Mouse (Mus musculus): Measurements from ENCODE around the gene Crisp2.
"Not testable (repeated sequence)": the region's sequence is repeated elsewhere in the genome, so short reads cannot be mapped to it uniquely, and the experiment has no call there.

The Crisp2 gene

DNA sequence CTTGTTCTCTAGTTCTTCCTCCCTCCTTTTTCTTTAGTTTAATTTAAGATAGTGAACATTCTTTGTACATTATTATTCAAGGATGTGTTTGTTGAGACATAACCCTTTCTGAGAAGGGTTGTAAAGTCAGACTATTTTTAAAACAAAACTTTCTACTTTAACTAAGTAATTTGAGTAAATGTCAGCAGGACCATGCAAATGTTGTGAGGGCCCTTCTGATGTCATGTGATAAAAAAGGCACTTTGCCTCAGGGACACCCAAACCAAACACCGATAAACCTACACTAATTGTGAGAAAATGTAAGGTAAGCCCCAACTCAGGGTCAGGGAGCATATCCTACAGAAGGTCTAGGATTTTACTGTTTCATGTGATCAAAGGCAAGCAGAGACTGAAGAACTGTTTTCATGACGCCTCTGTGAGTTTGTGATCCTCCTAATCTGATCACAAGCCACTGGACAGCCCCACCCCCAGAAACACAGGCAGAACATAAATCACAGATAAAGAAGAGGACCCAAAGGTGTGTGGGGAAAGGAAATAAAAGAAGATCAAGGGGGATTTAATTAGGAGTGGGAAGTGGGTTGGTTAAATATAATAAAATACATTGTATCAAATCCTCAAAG is at the start of gene Crisp2:
Gene Crisp2, minus strand, starts transcription at position 51 of the 620 bp plus-strand sequence.
- DNase-seq (ENCODE audit: extremely low spot score, low spot score), result no peak

DNA sequence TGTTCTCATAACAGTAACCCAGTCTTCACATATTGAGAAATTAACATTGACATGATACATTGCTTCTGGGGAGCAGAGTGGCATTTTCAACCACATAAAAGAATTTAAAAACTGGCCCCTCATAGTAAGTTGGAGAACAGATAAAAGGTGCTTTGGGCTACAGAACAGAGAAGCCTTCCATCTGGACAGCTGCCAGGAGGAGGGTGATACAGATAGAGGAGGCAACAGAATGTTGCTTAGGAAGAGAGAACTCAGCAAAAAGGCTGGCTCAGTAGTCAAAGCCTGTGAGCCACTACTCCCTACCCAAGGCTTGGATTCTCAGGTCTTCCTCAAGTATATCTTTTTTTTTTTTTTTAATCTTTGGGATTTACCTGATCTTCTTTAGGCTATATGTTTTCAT is 48.3 kb upstream of the Crisp2 start:
- no peak for DNase-seq (ENCODE audit: extremely low spot score, low spot score)

DNA sequence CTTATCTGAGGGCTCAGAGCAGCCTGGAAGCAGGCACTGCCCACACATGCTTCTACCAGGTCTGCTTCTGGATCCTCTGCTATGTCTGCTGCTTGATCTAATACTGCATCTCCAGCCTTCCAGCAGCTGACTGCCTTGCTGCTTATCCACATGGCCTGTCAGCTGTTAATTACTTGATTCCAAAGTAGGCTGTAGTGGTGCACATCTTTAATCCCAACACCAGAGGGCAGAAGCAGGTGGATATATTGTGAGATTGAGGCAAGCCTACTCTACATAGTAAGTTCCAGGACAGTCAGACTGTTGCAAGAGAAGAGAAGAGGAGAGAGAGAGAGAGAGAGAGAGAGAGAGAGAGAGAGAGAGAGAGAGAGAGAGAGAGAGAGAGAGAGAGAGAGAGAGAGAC is 30.5 kb upstream of the Crisp2 start:
- no peak for DNase-seq (ENCODE audit: extremely low spot score, low spot score)

DNA sequence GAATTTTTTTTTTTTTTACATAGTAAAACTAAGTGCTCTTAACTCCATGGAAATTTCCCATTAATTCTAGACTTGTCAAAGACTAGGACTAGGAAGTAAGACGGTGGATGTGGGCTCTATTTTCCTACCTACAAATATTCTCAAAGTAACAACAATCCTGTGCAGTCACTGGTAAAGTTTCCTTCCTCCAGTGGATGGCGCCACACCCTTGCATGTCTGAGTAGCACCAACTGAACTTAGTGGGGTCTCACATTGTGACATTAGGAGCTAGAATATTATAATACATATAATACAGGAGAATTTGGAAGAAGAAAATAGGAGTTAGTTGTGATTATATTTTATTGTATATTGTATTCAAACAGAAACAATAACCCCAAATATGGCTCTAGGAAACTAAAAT is 25.1 kb upstream of the Crisp2 start:
- DNase-seq (ENCODE audit: extremely low spot score, low spot score), result no peak

DNA sequence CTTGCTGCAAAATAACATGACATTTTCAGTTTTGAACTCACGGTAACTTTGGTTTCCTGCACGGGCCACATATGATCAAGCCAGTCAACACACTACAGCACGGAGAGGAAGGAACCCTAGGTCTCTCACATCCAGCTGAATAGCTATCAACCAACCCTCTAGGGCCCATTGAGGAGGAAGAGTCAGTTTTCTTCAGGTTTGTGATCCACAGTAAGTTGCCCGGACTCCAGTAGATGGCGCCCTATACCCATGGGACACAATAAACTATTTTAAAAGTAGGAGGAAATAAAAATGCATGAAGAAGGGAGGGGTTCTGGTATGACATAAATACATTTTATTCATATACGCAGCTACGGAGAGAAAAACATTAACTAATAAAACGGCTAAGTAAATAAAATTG is 17.7 kb upstream of the Crisp2 start:
- no peak for DNase-seq (ENCODE audit: extremely low spot score, low spot score)

DNA sequence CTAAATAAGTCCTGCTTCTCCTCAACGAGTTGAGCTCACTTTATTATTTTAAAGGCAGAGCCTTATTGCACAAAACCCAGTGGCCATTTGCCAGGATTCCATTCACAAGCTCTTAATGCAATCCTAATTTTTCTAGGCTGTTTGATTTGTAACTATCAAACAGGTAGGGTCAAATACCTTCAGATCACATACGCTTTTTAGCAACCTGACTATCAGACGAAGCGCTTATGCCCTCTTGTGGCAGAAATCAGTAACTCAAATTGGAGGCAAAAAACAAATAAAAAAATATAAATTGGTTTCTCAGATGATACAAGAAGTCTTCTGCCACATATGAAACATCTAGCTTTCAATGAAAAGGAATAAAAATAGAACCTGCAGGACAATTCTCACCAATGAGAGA is 17.0 kb upstream of the Crisp2 start:
- DNase-seq (ENCODE audit: extremely low spot score, low spot score), result no peak

DNA sequence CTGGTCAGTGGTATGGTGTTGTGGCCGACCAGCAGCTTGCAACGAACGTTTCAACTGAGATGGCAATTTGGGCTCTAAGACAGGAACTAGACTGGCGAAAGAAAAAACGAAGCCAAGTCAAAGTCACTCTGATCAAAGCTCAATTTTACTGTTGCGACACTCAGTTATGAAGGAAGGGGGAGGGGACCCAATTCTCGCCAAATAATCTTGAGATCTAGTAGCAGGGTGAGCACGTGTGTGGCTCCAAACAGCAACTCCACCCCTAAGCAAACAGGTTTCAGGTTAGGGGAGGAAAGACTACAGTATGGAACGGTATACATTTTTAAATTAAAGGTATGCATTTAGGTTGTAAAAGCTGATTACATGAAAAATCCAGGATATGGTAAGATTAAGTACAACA is 14.7 kb upstream of the Crisp2 start:
- no peak for DNase-seq (ENCODE audit: extremely low spot score, low spot score)

DNA sequence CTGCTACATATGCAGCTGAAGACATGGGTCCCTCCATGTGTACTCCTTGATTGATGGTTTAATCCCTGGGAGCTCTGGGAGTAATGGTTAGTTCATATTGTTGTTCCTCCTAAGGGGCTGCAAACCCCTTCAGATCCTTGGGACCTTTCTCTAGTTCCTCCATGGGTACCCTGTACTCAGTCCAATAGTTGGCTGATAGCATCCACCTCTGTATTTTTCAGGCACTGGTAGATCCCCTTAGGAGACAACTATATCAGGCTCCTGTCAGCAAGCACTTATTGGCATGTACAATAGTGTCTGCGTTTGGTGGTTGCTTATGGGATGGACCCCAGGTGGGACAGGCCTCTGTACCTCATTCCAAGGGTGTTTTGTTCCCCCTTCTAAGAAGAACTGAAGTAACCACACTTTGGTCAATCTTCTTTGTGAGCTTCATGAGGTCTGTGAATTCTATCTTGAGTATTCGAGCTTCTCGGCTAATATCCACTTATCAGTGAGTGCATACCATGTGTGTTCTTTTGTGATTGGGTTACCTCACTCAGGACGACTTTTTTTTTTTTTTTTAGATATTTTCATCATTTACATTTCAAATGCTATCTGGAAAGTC is 10.6 kb upstream of the Crisp2 start:
- DNase-seq (ENCODE audit: extremely low spot score, low spot score), result no peak

DNA sequence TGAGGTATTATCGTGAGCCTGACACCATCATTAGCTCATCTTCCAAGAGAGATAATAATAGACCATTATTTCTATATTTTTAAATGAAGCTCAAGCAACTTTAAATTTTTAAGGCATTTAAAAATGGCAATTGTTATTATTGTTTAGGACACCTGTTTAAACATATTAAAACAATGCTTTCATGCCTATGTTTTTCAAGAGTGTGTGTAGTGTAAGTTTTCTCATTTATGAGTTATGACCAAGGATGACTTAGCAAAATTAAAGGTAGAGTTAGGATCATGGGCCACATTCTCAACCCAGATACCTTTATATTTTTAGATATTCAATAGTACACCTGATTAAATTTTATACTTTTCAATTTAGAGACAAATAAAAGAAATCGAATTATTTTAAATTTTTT is 5.5 kb upstream of the Crisp2 start:
- no peak for DNase-seq (ENCODE audit: extremely low spot score, low spot score)

DNA sequence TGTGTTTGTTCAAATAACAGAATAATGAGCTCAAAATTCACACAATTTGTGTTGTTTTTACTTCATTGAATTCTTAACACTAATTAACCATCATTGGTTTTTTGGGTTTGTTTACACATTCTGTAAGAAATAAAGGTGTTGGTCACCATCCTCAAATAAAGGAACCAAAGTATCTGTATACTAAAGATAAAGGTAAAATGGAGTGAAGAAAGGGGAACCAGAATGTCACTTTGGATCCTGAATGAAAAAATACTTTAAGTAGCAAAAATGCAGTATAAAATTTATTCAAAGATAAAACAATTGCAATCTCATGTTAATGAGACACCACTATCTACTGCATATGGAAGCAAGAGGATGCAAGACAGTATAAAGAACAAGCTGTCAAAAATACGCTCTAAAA is 4.8 kb upstream of the Crisp2 start:
- DNase-seq (ENCODE audit: extremely low spot score, low spot score), result no peak

DNA sequence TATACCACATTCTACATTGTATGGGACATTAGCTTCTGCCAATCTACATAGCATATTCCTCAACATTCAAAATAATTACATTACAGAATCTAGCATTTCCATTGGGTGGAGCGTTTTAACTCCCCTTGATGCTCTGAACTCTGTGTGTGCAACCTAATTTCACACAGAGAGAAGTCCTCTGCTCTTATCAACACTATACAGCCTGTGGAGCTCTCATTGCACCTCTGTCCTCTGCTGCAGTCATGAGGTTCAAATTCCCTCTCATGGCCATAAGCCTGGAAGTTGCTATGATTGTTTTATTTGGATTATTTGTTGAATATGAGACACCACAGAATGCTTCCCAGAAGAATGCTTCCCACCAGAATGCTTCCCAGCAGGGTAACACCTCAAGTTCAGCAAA is 4.1 kb upstream of the Crisp2 start, which contains the start of gene Rhag:
Gene Rhag, plus strand, starts transcription at position 193 of the 400 bp plus-strand sequence.
- DNase-seq (ENCODE audit: extremely low spot score, low spot score), result no peak

DNA sequence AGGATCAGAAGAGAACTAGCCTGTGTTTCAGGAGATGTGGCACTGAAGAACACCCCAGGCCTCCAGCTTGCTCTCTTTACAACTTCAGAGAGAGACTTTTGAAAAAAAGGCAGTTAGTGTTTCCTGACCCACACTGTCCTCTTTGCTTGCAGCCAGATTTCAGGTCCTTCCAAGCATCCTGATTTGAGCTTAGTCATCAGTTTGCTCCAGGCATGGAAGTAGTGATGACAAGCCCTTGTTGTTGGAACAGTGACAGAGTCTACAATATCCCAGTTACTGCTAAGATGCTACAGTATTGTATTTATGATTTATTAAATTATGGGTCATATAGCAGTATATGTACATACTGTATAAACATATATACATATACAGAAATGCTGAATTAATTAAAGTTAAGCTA is 1.3 kb upstream of the Crisp2 start:
- no peak for DNase-seq (ENCODE audit: extremely low spot score, low spot score)

DNA sequence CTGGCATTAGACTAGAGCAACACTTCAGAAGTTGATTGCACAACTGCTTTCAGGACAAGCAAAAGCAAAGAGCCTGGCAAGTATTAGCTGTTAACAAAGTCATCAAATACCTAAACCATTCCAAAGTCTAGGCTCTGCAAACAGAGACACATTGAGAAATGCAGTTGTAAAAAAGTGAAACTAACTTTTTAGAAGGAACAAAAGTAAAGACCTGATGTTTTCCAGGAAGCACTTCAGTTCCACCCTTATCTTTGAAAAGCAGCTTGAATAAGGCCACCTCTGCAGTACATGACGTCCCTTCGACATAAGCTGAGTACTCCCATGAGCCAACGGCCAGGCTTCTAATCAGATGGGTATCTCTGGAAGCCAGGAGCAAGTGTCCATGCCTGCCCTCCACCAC is 253 bp downstream of the Crisp2 start:
- no peak for DNase-seq (ENCODE audit: extremely low spot score, low spot score)

DNA sequence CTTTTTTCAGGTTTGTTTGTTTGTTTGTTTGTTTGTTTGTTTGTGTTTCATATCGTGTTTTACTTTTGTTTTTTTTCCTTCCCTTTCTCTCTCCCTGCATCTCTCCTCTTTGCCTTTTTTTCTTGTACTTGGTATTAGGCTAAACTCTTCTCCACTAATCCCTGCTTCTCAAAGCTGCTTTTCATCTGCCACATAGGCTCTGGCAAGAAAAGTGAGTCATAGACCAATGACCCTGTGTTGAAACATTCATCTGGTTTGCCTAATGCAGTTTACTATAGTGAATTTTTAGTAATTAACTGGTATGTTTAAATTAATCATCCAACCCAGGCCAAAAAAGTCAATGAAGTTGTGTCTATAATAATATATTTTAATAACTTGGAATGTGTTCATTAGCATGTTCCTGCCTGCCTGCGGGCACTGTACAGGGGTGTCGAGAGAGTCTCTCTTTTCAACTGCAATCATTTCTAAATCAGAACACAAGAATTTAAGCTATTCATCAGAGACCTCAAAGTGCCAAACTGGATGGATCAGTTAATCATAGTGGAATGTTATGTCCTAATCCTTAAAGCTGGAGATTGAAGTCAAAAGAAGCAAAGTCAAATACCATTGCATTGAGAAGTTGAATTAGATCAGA is 4.0 kb downstream of the Crisp2 start:
- no peak for DNase-seq (ENCODE audit: extremely low spot score, low spot score)

DNA sequence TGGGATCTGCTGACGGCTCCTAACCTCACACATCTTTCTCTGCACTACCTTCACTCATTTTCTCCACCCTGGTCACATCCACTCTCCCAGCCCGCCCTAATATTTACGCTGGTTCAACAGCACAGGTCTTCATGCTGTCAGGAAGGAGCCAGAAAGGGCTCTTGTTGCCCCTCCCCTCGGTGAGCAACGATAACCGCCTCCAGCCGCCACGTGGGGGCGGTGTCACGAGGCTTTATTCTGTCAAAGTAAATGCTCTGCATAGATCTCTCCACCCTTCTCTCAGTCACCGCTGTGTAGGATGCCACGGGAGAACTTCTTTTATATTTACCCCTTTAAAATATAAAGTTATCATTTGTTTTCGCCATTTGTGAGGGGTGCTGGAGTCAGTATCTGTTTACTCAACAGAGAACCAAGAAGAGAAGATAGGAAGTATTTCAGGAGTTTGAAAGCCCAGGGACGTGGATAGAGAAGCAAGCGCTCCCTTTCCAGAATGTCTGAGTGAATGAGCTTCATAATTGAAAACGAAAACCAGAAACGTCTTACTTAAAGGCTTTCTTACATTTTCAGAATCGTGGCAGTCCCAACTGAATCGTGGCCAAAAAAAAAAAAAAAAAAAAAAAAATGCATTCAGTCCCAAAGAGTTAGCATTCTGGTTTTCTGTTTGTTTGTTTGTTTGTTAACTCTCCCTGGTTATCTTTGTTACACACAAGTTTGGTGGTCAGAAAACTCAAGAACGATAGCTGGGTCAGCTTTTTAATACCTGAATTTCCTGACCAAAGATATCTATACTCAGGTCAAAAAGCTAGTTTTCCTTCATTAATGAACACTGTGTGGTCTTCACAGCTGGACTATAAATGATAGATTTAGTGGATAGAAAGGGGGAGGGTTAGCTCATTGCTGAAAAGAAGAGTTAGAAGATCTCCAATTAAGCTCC is 12.6 kb downstream of the Crisp2 start:
- peak; percentile 15 for DNase-seq (ENCODE audit: extremely low spot score, low spot score)

DNA sequence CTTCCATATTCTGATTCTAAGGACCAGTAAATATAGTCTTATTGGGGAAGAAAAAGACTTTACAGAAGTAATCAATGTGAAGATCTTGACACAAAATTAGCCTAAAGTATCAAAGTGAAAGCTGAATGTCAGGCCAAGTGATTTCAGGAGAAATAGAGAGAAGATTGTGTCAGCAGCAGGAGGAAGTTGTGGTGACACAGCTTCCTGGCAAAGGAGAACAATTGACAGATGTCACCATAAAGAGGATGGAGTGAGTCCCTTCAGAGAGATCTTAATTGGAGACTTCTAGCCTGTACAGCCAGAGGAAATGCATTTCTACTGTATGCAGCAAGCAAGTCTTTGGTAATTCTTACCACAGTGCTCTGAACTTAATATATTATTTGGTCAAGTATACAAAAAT is 16.9 kb downstream of the Crisp2 start:
- no peak for DNase-seq (ENCODE audit: extremely low spot score, low spot score)

DNA sequence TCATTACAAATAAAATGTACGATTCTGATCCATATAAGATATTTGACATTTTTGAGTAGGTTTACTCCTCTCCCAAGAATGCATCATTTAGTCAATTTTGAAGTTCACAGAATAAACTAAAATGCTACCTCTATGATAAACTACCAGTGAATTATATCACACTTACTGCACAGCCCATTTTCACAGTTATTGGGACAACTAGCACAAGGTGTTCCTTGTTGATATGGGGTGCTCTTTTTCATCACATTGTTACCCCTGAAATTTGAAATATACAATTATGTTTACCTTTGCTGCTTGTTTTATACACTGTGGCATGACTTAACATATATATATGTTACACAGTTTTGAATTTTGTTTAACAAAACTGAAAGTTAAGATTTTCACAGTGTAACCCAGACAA is 39.7 kb downstream of the Crisp2 start:
- no peak for DNase-seq (ENCODE audit: extremely low spot score, low spot score)

DNA sequence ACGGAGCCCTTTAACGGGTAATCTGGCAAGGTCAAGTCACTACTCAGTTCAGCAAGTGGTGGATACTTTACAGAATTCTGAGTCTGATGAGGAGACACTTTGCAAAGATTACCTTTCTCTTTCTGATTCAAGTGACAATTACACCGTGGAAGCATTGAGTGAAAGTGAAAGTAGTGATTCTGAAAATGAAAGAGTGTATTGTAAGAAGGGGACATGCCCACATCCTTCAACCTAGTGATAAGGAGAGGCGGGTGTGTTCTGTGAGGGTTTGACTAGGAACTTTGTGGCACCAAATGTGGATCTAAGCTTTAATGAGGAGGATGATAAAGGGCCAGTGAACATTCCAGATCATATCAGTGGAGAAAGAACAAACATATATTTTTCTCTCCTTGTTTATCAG is 43.1 kb downstream of the Crisp2 start:
- DNase-seq (ENCODE audit: extremely low spot score, low spot score), result no peak

DNA sequence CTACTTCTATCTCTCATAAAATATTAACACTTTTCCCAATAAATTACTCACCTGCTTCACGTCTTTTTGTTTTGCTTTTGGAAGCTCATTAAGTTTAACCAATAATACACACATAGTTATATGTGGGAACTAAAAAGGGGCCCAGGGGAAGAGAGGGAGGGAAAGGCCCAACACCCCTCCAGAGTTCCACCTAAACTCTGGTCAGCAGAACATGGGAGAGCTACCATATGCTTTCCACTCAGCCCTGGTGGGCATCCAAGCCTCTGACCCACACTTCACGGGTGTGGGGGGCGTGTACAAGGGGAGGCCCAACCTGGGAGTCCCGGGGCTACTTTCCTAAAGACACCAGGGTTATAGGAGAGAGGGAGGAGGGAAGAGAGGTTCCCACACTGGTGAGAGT is 75.1 kb downstream of the Crisp2 start:
- no peak for DNase-seq (ENCODE audit: extremely low spot score, low spot score)

DNA sequence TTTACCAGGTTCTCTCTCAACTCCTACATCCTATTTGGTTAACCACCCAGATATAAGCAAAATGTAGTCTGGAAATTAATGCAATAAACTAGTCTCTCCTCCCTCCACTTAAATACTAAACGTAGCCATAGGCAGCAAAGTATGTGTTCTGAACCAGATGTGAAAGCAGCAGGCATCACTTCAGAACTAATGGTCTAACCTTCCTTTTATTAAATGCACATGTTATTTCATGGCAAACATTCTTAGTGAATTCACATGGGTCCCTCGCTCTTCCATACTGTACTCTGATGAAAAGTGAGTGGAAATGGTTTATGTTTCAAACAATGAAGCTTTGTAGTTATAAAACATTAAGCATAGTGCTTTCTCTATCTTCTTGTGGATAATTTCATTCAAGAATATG is 75.5 kb downstream of the Crisp2 start:
- no peak for DNase-seq (ENCODE audit: extremely low spot score, low spot score)

DNA sequence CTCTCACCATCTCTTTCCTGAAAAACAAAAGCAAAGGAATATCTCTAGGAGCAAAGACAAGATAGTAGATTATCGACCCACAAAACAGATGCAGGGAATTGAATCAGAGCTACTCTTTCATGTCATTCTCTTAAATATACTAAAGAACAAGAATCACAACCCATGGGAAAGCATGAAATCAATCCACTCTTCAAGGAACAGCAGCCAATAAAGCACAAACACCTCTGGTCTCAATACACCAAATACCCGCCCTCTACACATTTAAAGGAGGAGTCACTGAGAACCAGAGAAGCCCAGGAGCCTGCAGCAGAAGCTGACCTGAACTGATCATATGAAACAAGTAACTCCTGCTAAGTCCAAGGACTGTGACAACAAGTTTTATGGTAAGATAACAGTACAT is 80.0 kb downstream of the Crisp2 start, which contains the start of gene Esp1:
Gene Esp1, plus strand, starts transcription at position 301 of the 400 bp plus-strand sequence.
- DNase-seq (ENCODE audit: extremely low spot score, low spot score), result no peak

DNA sequence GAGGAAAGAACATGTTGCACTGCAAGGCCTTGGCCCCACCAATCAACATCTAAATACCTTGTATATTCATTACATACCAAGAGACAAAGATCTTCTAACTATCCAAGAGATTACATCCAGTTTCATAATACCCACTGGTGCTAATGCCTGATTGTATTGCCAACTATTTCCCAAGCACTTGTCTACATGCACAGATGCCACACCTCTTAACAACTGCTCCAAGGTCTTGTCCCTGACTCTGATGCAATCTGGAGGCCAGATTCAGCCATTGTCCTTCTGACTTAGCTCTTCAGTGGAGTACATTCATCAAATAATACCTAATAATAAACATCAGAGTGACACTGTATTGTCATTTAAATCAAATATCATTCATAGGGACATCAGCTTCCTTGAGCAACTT is 89.7 kb downstream of the Crisp2 start:
- not testable (repeated sequence) for DNase-seq (ENCODE audit: extremely low spot score, low spot score)

All from neural tube, embryonic 10.5 days (tissue).